Mouse (Mus musculus): ENCODE measurements around the gene Armc7. TPM values are rescaled to one million over a fixed set of nuclear protein-coding genes. Genes with fewer than 3 reads are reported as not detected.

Gene Armc7
- total and polyA plus RNA-seq, 3 experiments, result 7.5 to 12.5 (median 8.7) TPM

GRCm38 (mm10) chr11:115535401-115536037 is 60.1 kb downstream of the Armc7 start:
- H3K4me1 ChIP-seq (ENCODE audit: control insufficient read depth in 1 of 2, insufficient read depth in 2 of 2), result peaks cover 9 to 48% of the 10 kb centered on the region in 2 experiments; a peak in 3 of 4 replicates
- H3K9me3 ChIP-seq (replicated peaks; ENCODE audit: low read length), result no peaks in the 10 kb centered on the region
- dilution Hi-C loops (cut with MboI; ENCODE audit: extremely low pct_ligation_motif_present, extremely low pct_unique_long_range_greater_than_20kb, low sequenced_read_pairs), result no loop called here
- in situ Hi-C loops (cut with MboI; ENCODE audit: low pct_ligation_motif_present, low pct_unique_long_range_greater_than_20kb, low sequenced_read_pairs), result no loop called here
- peak overlapping the region; percentile 82 to 96 (median 84) for H3K4me3 ChIP-seq (replicated peaks in 1 of 3; ENCODE audit: low read depth in 2 of 3, low read length in 2 of 3, poor library complexity in 1 of 3)
- H3K36me3 ChIP-seq (replicated peaks in 1 of 2; ENCODE audit: control insufficient read depth in 1 of 2, insufficient read depth in 1 of 2, low read length in 1 of 2), result peaks cover 23 to 35% of the 10 kb centered on the region in 2 experiments
- peaks cover 50% of the 10 kb centered on the region for H3K79me2 ChIP-seq (replicated peaks; ENCODE audit: control insufficient read depth, extremely low read depth, insufficient read depth, poor library complexity, severe bottlenecking)
- peak overlapping the region; percentile 94 for H3K27ac ChIP-seq (ENCODE audit: insufficient read depth, low read depth)
- H3K27me3 ChIP-seq (replicated peaks), result no peaks in the 10 kb centered on the region
- H3K4me2 ChIP-seq (ENCODE audit: insufficient read depth, low read depth, poor library complexity, severe bottlenecking), result peak overlapping the region; percentile 97; the same call in 1 of the 2 replicates
- TF ChIP-seq USF1 (IDR thresholded peaks at IDR 0.05; ENCODE audit: low read depth, low read length) (no peak), ELF1 (IDR thresholded peaks at IDR 0.05; ENCODE audit: low read depth, low read length) (no peak), MYC (IDR thresholded peaks at IDR 0.05; ENCODE audit: low read depth, low read length) (peak; percentile 66; the same call in 1 of the 2 replicates), BHLHE40 (IDR thresholded peaks at IDR 0.05; ENCODE audit: low read depth, low read length) (peak; percentile 46), JUN (IDR thresholded peaks at IDR 0.05; ENCODE audit: insufficient read depth, low read depth, low read length) (no peak), EP300 (IDR thresholded peaks at IDR 0.05; ENCODE audit: low read length) (no peak), NELFE (IDR thresholded peaks at IDR 0.05; ENCODE audit: low read depth, low read length) (0 out of 2 replicates have a peak, but pooled peaks have one; percentile 23), NRF1 (IDR thresholded peaks at IDR 0.05; ENCODE audit: low read depth, low read length) (no peak; the same call in 1 of the 2 replicates), POLR2AphosphoS2 (IDR thresholded peaks at IDR 0.05; ENCODE audit: low read depth, low read length) (no peak), RCOR1 (conservative IDR thresholded peaks at IDR 0.05; ENCODE audit: low read depth, low read length) (no peak), E2F4 (IDR thresholded peaks at IDR 0.05; ENCODE audit: insufficient replicate concordance, low read depth, low read length) (no peak), KAT2A (IDR thresholded peaks at IDR 0.05; ENCODE audit: insufficient replicate concordance, low read length) (no peak), IRF4 (IDR thresholded peaks at IDR 0.05; ENCODE audit: low read depth, low read length) (peak; percentile 59; the same call in 1 of the 2 replicates), POLR2A (IDR thresholded peaks at IDR 0.05; ENCODE audit: low read depth, low read length) (no peak; the same call in 1 of the 2 replicates), MXI1 (IDR thresholded peaks at IDR 0.05; ENCODE audit: low read depth, low read length) (peak; percentile 87), ZNF384 (IDR thresholded peaks at IDR 0.05; ENCODE audit: low read depth, low read length) (no peak), GABPA (IDR thresholded peaks at IDR 0.05; ENCODE audit: insufficient replicate concordance, low read depth, low read length) (no peak), MAFK (IDR thresholded peaks at IDR 0.05; ENCODE audit: insufficient replicate concordance, low read length) (no peak), CTCF (conservative IDR thresholded peaks at IDR 0.05 in 1 of 2, IDR thresholded peaks at IDR 0.05 in 1 of 2; ENCODE audit: low read depth in 2 of 2, low read length in 2 of 2) (no peak), ZC3H11A (IDR thresholded peaks at IDR 0.05; ENCODE audit: low read depth, low read length) (no peak), RAD21 (IDR thresholded peaks at IDR 0.05; ENCODE audit: low read depth, low read length) (no peak), TCF12 (IDR thresholded peaks at IDR 0.05; ENCODE audit: low read depth, low read length) (no peak), PAX5 (IDR thresholded peaks at IDR 0.05; ENCODE audit: low read length) (no peak), JUND (conservative IDR thresholded peaks at IDR 0.05; ENCODE audit: low read depth, low read length) (no peak), MAZ (IDR thresholded peaks at IDR 0.05; ENCODE audit: low read depth, low read length) (peak; percentile 82; the same call in 1 of the 2 replicates), ZMIZ1 (IDR thresholded peaks at IDR 0.05; ENCODE audit: low read depth, low read length) (0 out of 2 replicates have a peak, but pooled peaks have one; percentile 57), UBTF (IDR thresholded peaks at IDR 0.05; ENCODE audit: low read depth, low read length) (peak; percentile 60; the same call in 1 of the 2 replicates), HCFC1 (IDR thresholded peaks at IDR 0.05; ENCODE audit: low read depth, low read length) (peak; percentile 43; the same call in 1 of the 2 replicates), SIN3A (IDR thresholded peaks at IDR 0.05; ENCODE audit: low read length) (peak; percentile 94), USF2 (conservative IDR thresholded peaks at IDR 0.05; ENCODE audit: low read depth, low read length) (no peak), TBP (conservative IDR thresholded peaks at IDR 0.05; ENCODE audit: low read depth, low read length) (no peak), SMC3 (IDR thresholded peaks at IDR 0.05; ENCODE audit: low read depth, low read length) (no peak), ETS1 (conservative IDR thresholded peaks at IDR 0.05; ENCODE audit: low read depth, low read length) (no peak), MAX (IDR thresholded peaks at IDR 0.05; ENCODE audit: low read length) (peak; percentile 80), MEF2A (IDR thresholded peaks at IDR 0.05; ENCODE audit: borderline replicate concordance, low read depth, low read length) (peak; percentile 68), ZKSCAN1 (IDR thresholded peaks at IDR 0.05; ENCODE audit: borderline replicate concordance, low read depth, low read length) (no peak), CHD1 (IDR thresholded peaks at IDR 0.05; ENCODE audit: low read depth, low read length) (no peak; the same call in 1 of the 2 replicates), CHD2 (IDR thresholded peaks at IDR 0.05; ENCODE audit: low read length) (peak; percentile 79)
- peak overlapping the region; percentile 97 for H3K9ac ChIP-seq (ENCODE audit: insufficient read depth, low read depth)
- peak; percentile 56 for DNase-seq (ENCODE audit: extremely low read depth)
